Mouse (Mus musculus): ENCODE measurements around the gene Knstrn.

DNA sequence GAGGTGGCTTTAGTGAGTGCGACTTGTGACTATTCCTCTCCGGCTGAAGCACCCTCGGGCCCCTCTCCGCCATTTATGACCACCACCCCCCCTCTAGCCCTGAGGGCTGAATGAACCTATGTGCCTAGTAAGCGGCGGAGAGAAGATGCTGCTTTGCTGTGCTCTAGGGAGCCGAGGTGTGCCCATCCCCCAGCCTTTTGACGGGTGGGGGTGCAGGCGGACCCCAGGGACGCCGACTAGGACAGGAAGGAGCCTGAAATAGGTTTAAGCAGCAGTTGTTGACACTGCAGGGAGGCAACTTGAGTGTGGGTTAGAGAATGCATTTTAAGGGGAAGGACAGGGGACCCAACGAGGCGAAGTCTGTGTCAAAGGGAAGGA lies 83.1 kb downstream of the Knstrn start:
- TF ChIP-seq POLR2A (IDR thresholded peaks at IDR 0.05; ENCODE audit: control insufficient read depth, low read depth, low read length): no peak
- TF ChIP-seq CTCF (IDR thresholded peaks at IDR 0.05; ENCODE audit: control insufficient read depth, insufficient read depth, insufficient replicate concordance, low read depth, low read length): no peak
